Mouse (Mus musculus): ENCODE measurements around the gene Adamts20.
"Not testable (repeated sequence)": the region's sequence is repeated elsewhere in the genome, so short reads cannot be mapped to it uniquely, and the experiment has no call there.

The Adamts20 gene

DNA sequence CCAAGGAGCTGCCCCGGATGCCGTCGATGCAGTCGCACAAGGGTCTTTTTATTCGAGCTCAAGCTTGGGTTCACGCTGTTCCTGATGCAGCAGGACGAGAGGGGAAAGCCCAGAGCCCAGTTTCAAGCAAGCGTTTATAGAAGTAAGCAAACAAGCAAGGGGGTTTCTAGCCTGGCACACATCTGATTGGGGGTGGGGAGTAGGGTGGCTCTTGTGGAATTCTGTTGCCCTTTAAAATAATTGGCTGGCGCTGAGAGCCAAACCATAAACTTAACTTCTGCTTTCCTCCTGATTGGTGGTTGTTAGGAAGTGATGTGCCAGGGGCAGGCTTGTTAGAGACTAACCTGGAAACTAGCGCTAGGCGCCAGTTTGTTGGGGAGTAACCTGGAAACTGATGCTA is at the start of gene Adamts20:
TSS of gene Adamts20 (minus strand) at position 101 of the 400 bp plus-strand sequence.
- no peak for DNase-seq

DNA sequence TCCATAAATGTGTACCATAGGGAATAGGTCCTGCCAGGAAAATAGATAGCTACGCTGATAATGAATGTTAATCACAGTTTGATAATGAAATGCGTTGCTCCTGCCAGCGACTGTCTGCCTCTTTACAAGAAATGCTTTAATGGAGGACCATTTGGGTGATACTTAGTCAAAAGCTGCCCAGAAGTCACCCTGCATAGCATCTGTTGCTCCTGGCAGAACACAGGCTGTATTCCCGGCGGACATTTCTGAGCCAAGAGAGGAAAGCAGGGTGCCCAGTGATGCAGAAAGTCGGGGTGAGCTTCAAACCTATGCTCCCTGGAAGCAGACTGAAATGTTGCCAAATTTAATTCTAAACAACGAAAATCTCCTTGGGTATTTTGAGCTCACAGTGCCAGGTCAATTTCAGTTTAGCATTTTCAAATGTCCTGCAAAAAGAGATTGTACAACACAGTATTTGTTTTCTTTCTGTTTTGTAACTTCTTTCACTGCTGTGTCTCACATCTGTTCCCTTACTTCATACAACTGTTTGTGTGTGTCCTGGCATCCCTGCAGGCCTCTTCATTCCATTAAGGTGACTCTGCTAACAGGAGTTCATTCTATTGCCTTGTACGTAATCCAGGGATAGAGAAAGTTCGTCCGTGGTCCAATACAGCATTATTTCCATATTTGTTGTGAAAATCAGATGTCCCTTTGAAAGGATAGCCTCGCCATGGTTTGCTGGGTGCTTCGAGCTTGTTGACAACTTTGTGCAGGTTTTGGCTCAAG is 38.4 kb upstream of the Adamts20 start:
- DNase-seq: no peak

DNA sequence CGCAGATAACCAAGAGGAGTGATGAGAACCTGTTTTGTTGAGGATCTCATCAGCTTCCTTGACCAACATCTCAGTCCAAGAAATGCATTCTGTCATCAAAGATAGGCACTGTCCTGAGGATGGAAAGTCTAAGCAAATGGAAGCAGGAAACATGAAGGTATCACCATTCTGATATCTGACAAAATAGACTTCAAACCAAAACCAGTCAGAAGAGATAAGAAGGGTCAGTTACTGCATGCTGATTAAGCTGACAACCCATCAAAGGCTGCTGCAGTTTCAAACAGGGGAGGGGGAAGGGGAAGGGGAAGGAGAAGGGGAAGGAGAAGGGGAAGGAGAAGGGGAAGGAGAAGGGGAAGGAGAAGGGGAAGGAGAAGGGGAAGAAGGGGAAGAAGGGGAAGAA is 34.0 kb upstream of the Adamts20 start:
- DNase-seq: no peak

DNA sequence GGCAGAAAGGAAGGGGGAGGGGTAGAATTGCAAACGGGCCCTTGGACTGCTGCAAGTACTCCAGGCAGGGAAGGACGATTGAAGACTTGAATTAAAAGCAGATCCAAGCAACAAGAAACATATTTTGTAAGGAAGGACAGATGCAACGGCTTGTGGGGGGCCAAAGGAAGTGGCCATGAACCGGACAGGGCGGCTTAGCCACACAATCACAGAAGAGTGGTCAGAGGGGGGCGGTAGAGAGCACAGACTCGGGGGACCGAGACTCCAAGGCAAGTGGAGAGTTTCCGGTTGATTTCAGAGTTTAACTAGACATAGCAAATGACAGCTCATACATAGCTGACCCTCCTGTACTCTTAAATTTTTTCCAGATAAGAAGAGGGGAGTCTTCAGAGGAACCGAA is 30.7 kb upstream of the Adamts20 start:
- DNase-seq: peak in 1 of 2 experiments; percentile 4

DNA sequence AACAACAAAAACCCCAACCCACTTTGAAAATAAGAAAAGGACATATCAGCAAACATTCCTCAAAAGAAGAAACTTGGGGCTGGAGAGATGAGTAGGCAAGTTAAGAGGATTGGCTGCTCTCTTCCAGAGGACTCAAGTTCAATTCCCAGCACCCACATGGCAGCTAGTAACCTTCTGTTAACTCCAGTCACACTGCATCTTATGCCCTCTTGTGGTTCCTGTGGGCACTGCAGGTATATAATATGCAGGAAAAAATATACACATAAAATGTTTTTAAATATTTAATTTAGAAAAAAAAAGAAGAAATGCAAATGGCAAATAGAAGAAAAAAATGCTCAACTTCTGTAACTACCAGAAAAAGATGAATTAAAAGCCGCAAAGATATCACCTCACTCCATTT is 29.2 kb upstream of the Adamts20 start:
- DNase-seq: no peak

DNA sequence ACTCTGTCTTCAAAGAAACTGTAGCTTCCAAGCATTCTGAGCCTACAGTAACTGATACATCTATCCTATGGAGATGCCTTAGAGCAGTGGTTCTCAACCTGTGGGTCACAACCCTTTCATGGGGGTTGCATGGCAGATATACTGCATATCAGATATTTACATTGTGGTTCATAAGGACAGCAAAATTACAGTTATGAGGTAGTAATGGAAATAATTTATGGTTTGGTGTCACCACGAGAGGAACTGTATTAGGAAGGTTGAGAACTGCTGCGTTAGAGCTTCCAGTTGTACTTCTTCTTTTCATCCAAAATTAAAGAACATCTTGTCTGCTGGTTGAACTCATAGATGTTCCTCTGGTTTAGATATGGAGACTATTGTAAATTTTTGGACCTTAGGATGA is 24.2 kb upstream of the Adamts20 start:
- DNase-seq: no peak

DNA sequence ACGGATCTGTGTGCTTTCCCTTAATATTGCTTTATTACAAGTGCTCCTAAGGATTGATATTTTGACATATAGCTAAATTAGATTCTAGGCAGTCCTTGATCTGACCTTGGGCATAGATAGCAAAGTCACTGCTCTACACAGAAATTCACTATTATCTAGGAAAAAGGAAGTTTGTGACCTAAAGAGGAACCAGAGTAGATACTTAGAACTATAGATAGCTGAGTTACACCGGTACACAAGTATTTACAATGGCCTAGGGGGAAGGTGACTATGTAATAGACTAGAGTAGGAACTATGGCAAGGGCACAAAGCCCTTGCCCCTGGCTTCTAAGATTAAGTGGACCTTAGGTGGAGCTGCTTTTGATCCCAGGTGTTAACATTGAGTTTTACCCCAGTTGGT is 22.8 kb upstream of the Adamts20 start:
- DNase-seq: not testable (repeated sequence)

DNA sequence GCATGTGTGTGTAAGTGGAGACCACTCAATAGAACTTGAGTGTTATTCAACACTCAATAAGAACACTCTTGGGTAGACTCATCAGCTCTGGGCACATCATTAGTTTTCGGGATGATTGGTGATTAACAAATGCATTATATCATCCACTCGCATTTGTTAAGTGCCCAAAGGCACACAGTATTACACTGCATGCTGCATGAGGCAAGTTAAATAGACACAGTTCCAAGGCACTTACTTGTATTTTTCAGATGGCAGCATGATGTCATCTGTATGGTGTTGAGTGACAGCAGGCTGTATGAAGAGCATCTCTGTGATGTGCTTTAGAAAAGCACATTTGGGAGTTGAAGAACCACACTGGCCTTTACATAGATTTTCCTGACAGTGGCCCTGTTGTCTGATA is 17.3 kb upstream of the Adamts20 start:
- no peak for DNase-seq

DNA sequence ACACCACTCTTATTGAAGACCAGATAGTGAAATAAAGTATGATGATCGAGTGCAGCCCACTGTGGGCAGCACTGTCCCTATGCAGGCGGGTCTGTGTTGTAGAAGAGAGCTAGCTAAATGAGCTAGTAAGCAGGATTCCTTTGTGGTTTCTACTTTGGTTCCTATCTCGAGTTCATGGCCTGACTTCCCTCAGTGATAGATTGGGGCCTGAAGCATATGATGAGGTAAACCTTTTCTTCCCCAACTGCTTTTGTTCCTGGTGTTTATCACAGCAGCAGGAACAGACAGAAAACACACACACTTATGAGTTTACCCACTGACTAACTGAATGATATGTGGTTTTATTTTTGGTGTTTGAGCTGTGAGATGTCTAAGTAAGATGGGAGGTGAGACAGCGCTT is 15.6 kb upstream of the Adamts20 start:
- DNase-seq: no peak

DNA sequence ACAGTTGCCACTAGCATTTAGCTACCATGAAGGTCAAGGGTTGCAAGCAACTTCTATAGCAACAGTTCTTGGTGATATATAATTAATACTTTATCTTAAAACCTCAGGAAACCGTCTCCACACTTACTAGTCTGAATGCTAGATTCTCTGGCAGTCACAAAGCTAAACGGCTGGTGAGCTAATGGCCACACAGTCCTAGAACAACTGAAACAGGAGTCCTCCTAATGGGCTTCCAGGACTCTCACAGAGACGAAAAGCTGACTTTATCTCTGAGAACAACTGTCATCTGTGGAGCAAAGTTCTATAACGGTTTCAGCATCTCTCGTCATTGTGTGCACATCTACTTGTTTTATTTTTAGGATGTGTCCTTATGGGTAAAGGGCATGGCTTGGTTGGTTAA is 15.0 kb upstream of the Adamts20 start:
- DNase-seq: no peak

DNA sequence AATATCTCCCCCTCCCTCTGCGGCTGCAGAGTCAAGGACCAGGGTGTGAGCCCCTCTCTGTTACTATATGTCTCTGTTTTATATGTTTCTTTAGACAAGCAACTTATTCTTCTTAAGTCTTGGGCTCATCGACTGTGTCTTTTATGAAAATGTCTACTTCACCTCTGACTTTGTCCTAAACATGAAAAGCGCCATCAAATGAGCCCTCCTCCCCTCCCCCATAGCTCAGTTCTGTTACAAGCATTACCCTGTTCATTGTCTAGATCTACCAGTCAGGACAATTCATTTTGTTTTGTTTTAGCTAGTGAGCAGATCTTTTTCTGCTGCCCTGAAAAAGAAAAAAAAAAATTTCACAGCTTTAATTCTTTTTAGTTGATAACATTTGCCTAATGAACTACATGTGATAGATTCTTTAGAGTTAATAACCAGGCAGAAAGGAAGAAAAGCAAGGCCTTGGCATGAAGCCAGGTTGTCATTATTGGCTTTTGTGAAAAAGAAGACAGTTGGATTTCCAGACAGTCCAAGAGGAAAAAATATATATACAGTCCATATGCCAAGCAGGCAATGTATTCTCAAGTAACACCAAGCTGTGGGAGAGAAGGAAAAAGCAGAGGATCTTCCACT is 14.4 kb upstream of the Adamts20 start:
- no peak for DNase-seq

DNA sequence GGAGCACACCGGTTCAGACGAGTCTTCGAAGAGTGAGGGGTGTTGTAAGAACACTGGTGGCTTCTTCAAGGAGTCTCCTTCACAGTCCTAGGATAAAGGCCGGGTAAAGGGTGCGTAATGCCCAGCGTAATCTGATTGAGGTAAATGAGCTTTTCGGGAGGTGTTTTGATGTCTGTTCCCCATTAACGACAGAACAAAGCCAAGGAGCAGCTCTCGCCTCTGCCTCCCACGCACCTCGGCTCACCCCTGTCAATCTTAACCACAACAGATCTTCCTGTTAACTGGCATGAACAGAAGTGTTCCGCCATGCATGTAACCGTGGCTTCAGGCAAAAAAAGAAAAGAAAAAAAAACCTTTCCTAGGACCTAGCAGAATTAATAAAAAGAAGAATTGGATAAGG is 13.5 kb upstream of the Adamts20 start:
- no peak for DNase-seq

DNA sequence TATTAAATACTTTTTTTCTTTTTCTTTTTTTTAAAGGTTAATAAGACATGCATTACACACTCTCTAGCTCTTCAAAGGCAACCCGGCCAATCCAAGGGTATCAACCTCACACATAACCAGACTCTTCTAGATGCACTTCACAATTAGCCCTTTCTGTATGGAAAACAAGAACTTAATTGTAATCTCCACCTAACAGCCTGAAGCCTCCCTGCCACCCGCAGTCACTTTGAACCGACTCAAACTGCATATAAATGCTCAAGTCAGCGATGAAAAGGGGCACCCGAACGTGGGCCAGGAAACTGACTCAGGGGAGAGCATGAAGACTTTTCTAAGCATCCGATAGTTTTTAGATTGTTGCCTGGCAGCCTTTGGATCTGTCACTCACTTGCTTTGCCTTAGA is 12.1 kb upstream of the Adamts20 start:
- DNase-seq: no peak

DNA sequence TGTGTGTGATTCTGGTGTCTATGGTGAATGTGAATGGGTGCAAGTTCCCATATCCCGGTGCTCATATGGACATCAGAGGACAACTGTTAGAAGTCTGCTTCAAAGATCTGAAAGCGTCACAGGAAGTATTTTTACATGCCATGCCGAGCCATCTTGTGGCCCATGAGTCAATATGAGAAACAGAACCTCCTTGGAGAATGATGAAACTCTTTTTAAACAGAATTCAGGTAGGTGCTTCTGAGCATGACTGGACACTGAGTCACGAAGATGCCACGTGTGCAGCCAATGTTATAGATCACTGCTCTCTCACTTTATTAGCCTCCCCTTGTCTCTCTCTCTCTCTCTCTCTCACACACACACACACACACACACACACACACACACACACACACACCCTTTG is 10.8 kb upstream of the Adamts20 start:
- DNase-seq: no peak

DNA sequence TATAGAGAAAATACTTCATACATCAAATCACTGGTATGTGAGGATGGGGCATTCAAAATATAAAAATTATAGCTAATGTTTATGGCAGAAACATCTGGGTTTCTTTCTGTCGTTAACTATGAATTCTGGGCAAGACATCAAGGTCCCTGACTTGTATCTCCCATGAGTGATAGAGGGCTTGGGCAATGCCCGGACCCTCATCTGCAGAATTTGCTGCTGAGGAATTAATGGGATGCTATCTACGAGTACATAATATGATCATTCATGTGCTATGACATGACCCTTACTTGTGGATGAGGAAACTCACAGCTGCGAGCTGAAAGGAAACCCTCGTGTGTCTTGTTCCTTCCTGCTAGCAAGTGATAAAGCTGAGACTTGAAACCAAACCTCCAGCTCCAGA is 5.1 kb upstream of the Adamts20 start:
- DNase-seq: no peak

DNA sequence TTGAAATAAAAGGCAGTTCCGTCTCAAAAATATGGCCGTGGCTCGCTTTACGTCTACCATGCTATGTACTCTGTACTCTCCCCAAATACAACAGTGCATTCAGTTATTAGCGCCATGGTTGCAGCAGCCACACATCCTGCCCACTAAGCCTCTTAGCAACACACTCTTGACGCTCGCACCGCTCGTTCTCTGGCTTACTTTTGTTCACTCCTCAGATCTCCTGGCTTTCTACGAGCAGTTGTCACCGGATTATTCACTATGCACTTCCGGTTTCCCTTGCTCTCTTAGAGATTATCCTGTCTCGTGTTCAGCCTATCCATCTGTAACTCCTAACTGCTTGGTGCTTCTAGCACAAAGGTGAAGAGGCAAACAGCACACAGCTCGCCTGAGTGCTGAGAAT is 337 bp downstream of the Adamts20 start:
- no peak for DNase-seq

DNA sequence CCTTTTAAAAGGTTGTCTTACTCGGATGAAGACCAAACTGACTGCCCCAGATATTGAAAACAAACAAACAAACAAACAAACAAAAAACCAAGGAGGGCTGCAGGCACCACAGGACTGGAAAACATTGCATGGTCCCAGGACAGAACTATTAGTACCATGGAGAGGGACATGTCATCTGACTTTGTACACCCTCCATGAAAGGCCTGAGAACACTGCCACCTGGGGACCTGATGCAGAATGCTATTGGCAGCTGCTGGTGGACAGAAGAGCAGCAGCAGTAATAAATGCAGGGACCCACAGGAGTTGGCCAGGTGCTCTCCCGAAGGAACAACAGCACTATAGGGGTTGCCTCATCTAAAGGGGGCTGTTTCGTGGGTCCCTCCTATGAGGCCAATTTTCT is 2.0 kb downstream of the Adamts20 start:
- peak; percentile 9 to 28 for DNase-seq

DNA sequence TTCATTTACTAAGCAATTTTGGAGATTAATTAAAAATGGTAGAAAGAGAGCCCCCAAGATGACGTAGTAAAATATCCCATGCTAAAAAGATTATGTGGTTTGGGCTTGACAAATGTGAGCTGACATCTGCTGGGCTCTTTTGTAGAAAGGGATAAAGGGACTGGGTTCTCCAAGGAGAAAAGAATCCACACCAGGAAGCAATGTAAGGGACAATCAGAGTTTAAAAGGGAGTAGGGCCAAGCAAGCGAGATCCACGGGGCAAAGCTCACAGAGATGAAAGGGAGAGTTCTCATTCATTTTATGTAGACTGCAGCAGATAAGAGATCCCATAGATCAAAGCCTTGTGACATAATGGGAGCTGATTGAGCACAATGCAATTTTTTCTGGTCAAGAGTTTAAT is 3.0 kb downstream of the Adamts20 start:
- no peak for DNase-seq

DNA sequence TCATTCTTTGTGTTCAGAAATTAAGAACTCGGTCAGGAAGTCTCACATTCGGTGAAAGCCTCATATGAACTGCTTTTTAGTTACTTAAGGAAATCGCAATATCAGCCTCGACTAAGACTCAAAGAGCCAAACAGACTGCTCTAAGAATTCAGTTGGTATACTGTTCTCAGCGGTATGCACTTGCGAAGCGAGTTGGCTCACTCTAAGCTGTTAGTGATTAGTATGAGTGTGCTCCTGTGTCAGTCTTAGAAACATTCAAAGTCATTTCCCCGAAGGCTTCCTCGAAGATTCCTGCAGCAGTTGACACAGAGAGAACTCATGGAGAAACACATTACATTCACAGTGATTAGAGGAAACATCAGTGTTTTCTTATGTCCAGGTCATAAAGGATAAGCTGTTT is 4.1 kb downstream of the Adamts20 start:
- no peak for DNase-seq

DNA sequence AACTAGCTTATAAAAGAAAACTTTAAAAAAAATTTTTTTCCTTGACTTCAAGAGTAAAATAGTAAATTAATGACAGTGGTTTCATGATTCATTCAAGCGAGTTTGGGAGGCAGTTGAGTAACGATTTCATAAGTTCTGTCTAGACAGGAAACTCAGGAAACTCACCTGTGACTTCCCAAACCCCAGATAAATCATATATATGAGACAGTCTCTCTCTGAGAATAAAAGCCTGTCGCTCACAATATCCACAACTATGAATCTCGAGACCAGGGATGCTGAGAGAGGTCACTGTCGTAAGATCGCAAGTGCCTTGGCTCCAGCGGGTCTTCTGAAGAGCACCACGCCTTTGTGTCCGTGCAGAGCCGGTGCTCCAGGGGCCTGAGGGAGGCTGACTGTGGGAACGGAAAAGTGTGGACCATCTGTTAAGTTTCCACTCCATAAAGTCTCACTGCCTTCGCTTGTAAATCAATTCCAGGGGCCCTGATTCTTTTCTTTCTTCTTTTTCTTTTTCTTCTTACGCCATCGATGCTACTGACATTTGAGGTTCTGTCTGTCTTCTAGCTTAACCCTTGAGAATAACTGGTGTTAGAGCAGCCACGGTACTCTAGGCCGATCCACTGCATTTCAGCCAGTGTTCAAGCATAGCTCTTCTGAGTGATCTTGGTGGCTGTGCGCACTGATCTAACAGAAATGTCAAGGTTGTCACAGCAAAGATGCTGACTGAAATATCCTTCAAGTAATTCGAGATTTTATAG is 7.4 kb downstream of the Adamts20 start:
- DNase-seq: no peak

DNA sequence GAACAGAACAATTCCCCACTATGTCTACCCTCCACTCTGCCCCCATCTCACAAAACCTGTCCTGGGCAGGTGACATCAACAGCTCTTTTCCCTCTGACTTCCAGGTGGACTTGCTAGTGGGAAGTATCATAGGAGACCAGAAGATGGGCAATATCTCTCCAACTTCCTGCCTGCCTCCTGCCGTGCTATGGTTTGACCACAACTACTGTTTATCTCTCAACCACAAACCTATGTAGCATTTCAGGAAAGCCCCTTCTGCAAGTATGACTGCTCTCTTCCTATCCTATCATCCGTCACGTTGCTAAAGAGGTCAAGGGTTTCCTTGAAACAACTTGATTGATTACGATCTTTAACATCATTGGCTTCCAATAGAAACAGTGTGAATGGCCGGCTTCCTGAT is 12.4 kb downstream of the Adamts20 start:
- no peak for DNase-seq

DNA sequence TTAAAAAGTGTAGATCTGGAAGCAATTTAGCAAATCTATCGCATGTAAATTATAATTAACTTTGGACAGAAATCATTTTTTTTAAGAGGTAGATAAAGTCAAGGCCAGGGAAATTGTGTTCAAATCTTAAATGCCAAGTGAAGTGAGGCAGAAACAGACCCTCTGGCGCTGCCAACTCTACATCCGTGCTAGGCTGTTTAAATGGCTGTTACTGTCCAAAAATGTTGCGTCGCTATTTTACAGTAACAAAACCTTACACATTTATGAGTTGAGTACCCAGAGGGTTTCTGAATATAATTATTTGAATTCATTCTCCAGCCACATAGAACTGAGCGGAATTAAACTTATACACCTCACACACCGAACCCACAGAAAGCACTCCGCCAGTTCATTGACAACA is 13.6 kb downstream of the Adamts20 start:
- no peak for DNase-seq

DNA sequence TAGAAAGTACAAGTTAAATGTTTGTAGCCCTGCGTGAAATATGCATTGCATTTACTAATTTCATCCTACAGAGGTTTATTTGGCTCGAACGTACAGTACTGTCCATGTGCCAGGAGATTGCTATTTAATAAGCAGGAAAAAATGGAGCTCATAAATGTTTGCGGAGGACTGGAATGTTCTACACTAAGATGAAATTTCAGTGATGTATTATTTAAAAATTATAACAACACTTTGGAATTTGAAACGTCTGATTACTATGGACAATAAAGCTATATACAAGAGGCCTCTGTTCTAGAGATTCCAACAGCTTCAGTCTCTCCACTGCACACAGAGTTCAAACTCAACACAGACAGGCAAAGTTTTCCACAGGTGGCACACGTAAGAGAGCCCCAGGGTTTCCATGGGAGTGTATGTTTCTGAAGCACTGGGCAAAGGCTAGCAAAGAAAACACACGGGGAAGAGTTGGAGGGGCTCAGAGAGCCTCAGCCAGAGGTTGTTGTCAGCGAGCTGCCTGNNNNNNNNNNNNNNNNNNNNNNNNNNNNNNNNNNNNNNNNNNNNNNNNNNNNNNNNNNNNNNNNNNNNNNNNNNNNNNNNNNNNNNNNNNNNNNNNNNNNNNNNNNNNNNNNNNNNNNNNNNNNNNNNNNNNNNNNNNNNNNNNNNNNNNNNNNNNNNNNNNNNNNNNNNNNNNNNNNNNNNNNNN is 20.6 kb downstream of the Adamts20 start:
- peak in 1 of 2 experiments; percentile 5 for DNase-seq

All from kidney, postnatal 36 days (tissue).